15 mouse cellular contexts compared by ENCODE assay signal in the genomic region with DNA sequence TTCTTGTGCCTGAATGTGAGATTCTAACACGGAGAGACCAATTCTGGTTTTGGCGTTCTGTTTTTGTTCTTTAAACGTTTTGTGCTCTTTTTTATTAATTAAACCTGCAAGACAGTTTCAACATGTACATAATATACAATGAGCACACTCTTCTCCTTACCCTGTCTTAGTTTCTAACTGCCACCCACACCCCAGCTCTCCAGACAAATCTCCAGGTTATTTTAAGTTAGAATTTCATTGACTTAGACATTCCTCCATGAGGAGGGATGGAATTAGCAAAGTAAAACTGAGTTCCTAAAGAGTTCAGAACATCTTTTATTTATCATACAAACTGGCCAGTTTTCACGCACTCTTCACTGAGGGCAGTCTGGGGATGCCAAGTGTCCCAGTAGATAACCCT.
"Had no signal": no experiment of that assay in that cellular context is flagged by ENCODE, and none has a peak within 500 bp of the region (broad histone marks: within the 10 kb centered on the region; RNA-seq: fewer than 3 reads in every experiment).

No protein-coding gene starts in this region.

- H3K4me1 ChIP-seq: neural tube, embryonic 12.5 days; neural tube, embryonic 13.5 days; neural tube, embryonic 15.5 days; stomach, embryonic 15.5 days had no signal

- DNase-seq: retina, postnatal 1 day; right cerebral cortex, postnatal 25 days; right cerebral cortex, postnatal 4 days; spleen, adult 18-20 months; thymus, adult 18-20 months; thymus, adult 2 months; thymus, postnatal 14 days; thymus, postnatal 25 days; thymus, postnatal 36 days; thymus, postnatal 4 days had no signal

- H3K27ac ChIP-seq: neural tube, embryonic 12.5 days; neural tube, embryonic 13.5 days; neural tube, embryonic 15.5 days; stomach, embryonic 15.5 days; stomach, postnatal 0 days had no signal

- H3K4me3 ChIP-seq: neural tube, embryonic 12.5 days; neural tube, embryonic 13.5 days; neural tube, embryonic 15.5 days; stomach, embryonic 15.5 days had no signal

- H3K36me3 ChIP-seq: neural tube, embryonic 12.5 days; neural tube, embryonic 13.5 days; neural tube, embryonic 15.5 days; stomach, embryonic 15.5 days had no signal

- H3K27me3 ChIP-seq: neural tube, embryonic 12.5 days; neural tube, embryonic 13.5 days; neural tube, embryonic 15.5 days; stomach, embryonic 15.5 days had no signal
